Mouse (Mus musculus) megakaryocyte, embryonic 14.5 days (primary cell): Measurements from ENCODE around the gene Pan3. TPM values are rescaled to one million over a fixed set of nuclear protein-coding genes. Genes with fewer than 3 reads are reported as not detected.
A peak's percentile ranks its signal among the peaks of the same experiment; 100 is the strongest.

ENCODE experiments used
- H3K27me3 ChIP-seq: replicated peaks from 2 replicates; pipeline ENCODE3; 2012; ENCODE audit warnings: inconsistent platforms
- H3K36me3 ChIP-seq: replicated peaks from 2 replicates; pipeline ENCODE3; 2012; ENCODE audit warnings: low read length, inconsistent platforms, mixed read lengths
- H3K4me1 ChIP-seq: 2 replicates; pipeline ENCODE4 v1.6.1; 2012; ENCODE audit warnings: inconsistent platforms
- H3K4me3 ChIP-seq: replicated peaks from 2 replicates; pipeline ENCODE3; 2012; ENCODE audit warnings: moderate library complexity, mild to moderate bottlenecking, inconsistent platforms
- H3K9me3 ChIP-seq: 2 replicates; pipeline ENCODE4 v1.6.1; 2012; ENCODE audit warnings: inconsistent platforms
- FLI1 ChIP-seq: IDR thresholded peaks from 2 replicates; pipeline ENCODE4 v1.6.1; 2012; ENCODE audit warnings: low read length, inconsistent platforms, mixed read lengths
- GATA1 ChIP-seq: IDR thresholded peaks from 3 replicates; pipeline ENCODE4 v1.6.1; 2012; ENCODE audit warnings: mixed read lengths, low read length, inconsistent platforms, borderline replicate concordance
- polyA plus RNA-seq: library from polyadenylated mRNA; stranded (reverse); fragments of >175 nt; gene quantifications from 2 replicates; pipeline ENCODE4 v1.2.3, GENCODE M21; 2012; ENCODE audit warnings: low replicate concordance; ENCODE audit not compliant: insufficient read depth

Gene Pan3
- polyA plus RNA-seq, 1 experiment = 1.2 TPM

DNA sequence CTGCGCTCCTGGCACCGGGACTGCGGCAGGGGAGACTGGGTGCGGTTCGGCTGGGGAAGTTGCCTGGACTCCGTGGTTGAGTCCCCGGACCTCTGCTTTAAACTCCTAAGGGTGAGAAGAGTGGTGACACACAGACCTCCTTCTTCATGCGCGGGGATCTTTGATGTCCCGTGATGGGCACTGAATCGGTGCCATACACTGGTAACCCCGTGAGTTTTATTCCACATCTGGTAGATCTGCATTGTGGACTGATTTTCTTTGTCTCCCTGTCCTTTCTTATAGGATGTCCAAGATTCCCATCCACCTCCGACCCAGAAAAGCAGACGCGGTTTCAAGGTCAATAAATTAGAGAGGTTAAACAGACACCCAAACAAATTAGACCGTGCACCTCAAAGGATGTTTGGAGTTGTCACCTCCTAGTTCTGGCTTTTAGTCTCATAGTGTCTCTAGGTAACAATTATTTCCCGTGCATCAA lies 29.4 kb upstream of the Pan3 start:
- H3K4me1 ChIP-seq = peaks cover 22% of the 10 kb centered on the region
- TF ChIP-seq FLI1 (no peak), GATA1 (no peak)
- peaks cover 44% of the 10 kb centered on the region for H3K27me3 ChIP-seq
- no peaks in the 10 kb centered on the region for H3K36me3 ChIP-seq
- H3K9me3 ChIP-seq = peaks cover 11% of the 10 kb centered on the region; the same call in 1 of the 2 replicates
- H3K4me3 ChIP-seq = peak overlapping the region; percentile 88

GRCm38 (mm10) chr5:147401024-147401423 lies 28.9 kb upstream of the Pan3 start:
- TF ChIP-seq FLI1 (no peak), GATA1 (no peak)
- H3K27me3 ChIP-seq = peaks cover 46% of the 10 kb centered on the region

DNA sequence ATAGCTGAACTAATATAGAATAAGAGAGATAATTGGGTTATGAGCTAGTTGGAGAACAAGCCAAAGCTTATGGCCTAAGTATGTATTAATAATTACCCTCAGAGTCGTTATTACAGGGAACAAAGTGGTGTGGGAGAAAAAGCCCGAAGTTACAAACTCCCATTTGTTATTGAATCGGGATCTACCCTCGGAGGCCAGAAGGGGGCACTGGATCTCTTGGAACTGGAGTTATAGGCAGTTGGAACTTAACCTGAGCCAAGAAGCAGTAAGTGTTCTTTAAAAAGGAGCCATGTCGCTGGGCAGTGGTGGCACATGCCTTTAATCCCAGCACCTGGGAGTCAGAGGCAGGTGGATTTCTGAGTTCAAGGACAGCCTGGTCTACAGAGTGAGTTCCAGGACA lies 27.5 kb upstream of the Pan3 start:
- peaks cover 22% of the 10 kb centered on the region for H3K4me1 ChIP-seq
- H3K9me3 ChIP-seq = peaks cover 10% of the 10 kb centered on the region
- no peak overlapping the region for H3K4me3 ChIP-seq
- peaks cover 44% of the 10 kb centered on the region for H3K27me3 ChIP-seq
- TF ChIP-seq GATA1 = no peak
- TF ChIP-seq FLI1 = no peak
- no peaks in the 10 kb centered on the region for H3K36me3 ChIP-seq

More at GRCm38 (mm10) chr5:147401024-147401423, 28.9 kb upstream of the Pan3 start:
- Histone ChIP-seq H3K4me3 (peak overlapping the region; percentile 33), H3K4me1 (peaks cover 22% of the 10 kb centered on the region), H3K9me3 (peaks cover 11% of the 10 kb centered on the region; the same call in 1 of the 2 replicates), H3K36me3 (no peaks in the 10 kb centered on the region)

DNA sequence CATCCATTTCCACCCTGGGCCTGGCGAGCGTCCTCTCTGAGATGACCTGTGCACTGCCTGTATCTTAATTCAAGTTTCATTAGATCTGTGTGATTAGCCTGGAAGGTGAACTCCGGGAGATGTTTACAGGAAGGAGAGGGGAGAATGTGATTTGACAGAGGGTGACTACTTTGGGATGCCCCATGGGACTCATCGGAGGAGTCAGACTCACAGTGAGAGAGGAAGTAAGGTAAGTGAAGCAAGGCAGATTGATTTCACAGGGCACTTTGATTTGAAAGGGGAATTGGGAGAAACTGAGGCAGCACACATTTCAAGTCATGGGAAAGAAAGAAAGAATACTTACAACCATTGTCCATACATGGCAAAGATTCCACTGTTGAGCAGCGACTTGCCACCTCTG lies 23.8 kb upstream of the Pan3 start:
- H3K36me3 ChIP-seq = no peaks in the 10 kb centered on the region
- peaks cover 12% of the 10 kb centered on the region for H3K27me3 ChIP-seq
- H3K4me3 ChIP-seq = no peak overlapping the region
- peaks cover 7% of the 10 kb centered on the region for H3K4me1 ChIP-seq
- TF ChIP-seq GATA1 (no peak), FLI1 (no peak)
- H3K9me3 ChIP-seq = peaks cover 25% of the 10 kb centered on the region

DNA sequence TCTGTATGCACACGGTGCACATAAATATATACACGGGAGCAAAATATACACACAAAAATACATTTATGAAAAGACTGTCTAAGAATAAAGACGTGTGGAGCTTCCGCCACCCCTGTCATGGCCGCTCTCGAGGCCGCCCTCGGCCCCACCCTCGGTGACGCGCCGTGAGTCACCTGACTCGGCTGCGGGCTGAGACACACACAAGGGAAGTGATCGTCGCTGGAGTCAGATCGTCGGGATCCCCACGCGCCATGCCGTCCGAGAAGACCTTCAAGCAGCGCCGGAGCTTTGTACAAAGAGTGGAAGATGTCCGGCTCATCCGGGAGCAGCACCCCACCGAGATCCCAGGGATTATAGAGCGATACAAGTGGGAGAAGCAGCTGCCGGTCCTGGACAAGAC lies 21.2 kb upstream of the Pan3 start:
- H3K9me3 ChIP-seq = peaks cover 27% of the 10 kb centered on the region
- H3K36me3 ChIP-seq = no peaks in the 10 kb centered on the region
- H3K4me1 ChIP-seq = no peaks in the 10 kb centered on the region
- no peak for TF ChIP-seq FLI1
- TF ChIP-seq GATA1 = no peak
- H3K27me3 ChIP-seq = peaks cover 7% of the 10 kb centered on the region
- no peak overlapping the region for H3K4me3 ChIP-seq

DNA sequence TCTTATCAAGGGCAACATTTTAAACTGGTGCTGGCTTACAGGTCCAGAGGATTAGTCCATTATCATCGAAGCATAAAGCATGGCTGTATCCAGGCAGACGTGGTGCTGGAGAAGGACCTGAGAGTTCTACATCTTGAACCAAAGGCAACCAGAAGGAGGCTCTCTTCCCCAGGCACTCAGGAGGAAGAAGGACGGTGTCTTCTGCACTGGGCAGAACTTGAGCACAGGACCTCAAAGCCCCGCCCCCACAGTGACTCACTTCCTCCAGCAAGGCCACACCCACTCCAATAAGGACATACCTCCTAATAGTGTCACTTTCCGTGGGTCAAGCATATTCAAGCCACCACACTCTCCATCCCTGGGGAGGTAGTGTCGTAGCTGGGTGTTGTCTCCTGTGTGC lies 19.4 kb upstream of the Pan3 start:
- peaks cover 20% of the 10 kb centered on the region for H3K9me3 ChIP-seq
- peaks cover 7% of the 10 kb centered on the region for H3K27me3 ChIP-seq
- no peaks in the 10 kb centered on the region for H3K36me3 ChIP-seq
- H3K4me3 ChIP-seq = no peak overlapping the region
- TF ChIP-seq GATA1 = no peak
- no peak for TF ChIP-seq FLI1
- H3K4me1 ChIP-seq = no peaks in the 10 kb centered on the region; the same call in 1 of the 2 replicates

- Histone ChIP-seq H3K9me3 (no peaks in the 10 kb centered on the region), H3K4me3 (no peak overlapping the region), H3K4me1 (peaks cover 35% of the 10 kb centered on the region), H3K36me3 (peaks cover 10% of the 10 kb centered on the region), H3K27me3 (no peaks in the 10 kb centered on the region)
- TF ChIP-seq GATA1 (no peak), FLI1 (no peak)
Measured at GRCm38 (mm10) chr5:147417986-147418385, 12.0 kb upstream of the Pan3 start.

DNA sequence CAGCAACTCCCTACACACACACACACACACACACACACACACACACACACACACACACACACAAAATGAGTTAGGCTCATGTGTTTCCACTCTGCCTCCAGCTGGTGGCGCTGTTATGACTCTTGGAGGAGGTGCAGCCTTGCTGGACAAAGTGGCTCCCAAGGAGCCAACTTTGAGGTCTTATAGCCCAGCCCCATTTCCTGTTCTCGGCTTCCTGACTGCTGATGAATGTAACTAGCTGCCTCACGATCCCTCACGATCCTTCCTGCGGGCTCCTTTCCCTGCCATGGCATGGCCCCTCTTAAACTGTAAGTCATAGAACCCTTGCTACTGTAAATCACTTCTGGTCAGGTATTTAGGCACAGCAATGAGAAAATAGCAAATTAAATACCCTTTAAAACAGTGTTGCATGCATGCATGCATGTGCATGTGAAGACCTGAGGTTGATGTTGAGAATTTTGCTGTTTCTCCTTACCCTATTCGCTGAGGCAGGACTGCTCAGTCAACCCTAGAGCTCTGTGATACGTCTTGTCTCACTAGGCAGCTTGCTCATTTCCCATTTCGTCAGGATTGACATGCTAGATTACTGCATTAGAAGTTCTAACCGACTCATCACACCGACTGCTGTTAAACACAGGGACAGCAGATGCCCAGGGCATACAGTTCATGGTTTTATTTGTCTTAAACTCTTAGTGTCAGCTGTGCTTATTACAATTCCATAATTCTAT lies 11.4 kb upstream of the Pan3 start:
- H3K4me1 ChIP-seq = peaks cover 41% of the 10 kb centered on the region
- TF ChIP-seq GATA1 = no peak; the same call in 2 of the 3 replicates
- TF ChIP-seq FLI1 = no peak
- H3K36me3 ChIP-seq = peaks cover 16% of the 10 kb centered on the region
- H3K27me3 ChIP-seq = no peaks in the 10 kb centered on the region
- H3K9me3 ChIP-seq = no peaks in the 10 kb centered on the region
- H3K4me3 ChIP-seq = peak overlapping the region; percentile 90

- peaks cover 18% of the 10 kb centered on the region for H3K36me3 ChIP-seq
- TF ChIP-seq FLI1 (no peak), GATA1 (no peak)
- peaks cover 52% of the 10 kb centered on the region for H3K4me1 ChIP-seq
- no peaks in the 10 kb centered on the region for H3K27me3 ChIP-seq
- H3K4me3 ChIP-seq = no peak overlapping the region
- H3K9me3 ChIP-seq = no peaks in the 10 kb centered on the region
Measured at GRCm38 (mm10) chr5:147423612-147424011, 6.3 kb upstream of the Pan3 start.

DNA sequence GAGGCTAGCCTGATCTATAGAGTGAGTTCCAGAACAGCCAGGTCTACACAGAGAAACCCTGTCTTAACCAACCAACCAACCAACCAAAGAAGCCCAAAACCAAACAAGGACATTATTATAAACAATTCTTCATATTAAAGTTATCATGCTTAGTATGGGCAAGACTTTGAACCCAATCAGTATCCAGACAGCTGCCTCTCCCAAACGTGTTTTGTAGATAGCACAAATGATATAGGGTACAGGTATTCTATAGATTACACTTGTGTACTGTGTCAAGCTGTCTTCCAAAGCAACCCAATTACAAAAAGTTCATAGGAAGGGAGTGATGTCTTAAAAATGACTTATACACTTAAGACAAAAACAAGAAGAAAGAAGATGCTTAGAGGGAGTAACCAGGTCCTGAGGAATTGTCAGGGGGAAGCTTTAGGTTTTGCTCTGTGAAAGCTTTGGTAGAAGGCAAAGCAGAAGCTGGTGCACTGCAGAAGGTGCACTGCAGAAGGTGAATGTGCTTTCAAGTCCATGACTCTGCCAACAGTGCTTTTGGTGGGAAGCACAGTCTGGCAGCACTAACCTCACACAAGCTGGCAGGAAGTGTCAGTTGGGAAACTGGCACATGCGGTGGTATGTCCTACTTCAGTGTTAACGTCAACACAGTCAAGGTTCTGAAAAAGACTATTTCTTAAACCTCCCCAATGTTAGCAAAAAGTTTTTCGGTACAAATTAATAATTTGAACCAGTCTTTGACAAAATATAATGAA lies 3.7 kb upstream of the Pan3 start:
- Histone ChIP-seq H3K27me3 (no peaks in the 10 kb centered on the region), H3K9me3 (no peaks in the 10 kb centered on the region), H3K4me1 (peaks cover 52% of the 10 kb centered on the region), H3K4me3 (peak overlapping the region; percentile 68), H3K36me3 (peaks cover 18% of the 10 kb centered on the region)
- TF ChIP-seq FLI1 = no peak
- no peak for TF ChIP-seq GATA1
